Mouse (Mus musculus): Measurements from ENCODE around the gene Anxa4. TPM values are rescaled to one million over a fixed set of nuclear protein-coding genes. Genes with fewer than 3 reads are reported as not detected.

The Anxa4 gene
- polyA plus RNA-seq, 1 experiment from 2014 or later, result 19.7 TPM

DNA sequence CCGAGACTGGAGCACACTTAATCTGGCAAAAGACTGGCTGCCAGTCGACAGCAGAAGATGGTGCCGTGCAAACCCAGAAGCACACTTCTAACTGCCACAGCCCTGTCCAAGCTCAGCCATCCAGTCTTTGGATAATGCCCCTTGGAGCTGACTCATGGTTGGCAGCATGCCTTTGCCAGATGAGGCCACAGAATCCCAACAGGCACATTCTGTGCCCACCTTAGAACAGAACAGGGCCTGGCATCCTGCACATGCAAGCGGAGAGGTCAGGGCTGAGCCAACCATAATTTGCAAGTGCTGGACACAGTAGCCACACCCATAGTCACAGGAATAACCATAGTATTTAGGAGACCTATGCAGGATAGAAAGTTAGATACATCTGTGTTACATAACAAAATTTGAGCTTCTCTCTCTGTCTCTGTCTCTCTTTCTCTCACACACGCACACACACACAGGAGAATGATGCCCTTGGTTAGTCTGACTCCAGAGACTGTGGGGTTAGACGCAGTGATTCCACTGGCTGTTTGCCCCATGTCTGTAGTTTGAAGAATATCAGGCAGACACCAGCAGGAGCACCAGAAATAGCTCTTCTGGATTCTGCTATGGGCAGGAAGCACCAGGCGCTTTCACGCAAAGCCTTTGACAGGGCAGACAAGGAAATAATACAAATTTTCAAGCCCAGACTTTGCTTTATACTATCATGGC is 17.2 kb downstream of the Anxa4 start:
- no peaks in the 10 kb centered on the region for H3K4me1 ChIP-seq
- H3K4me2 ChIP-seq (replicated peaks), result no peak overlapping the region
- H3K27me3 ChIP-seq, result no peaks in the 10 kb centered on the region
- H3K9me3 ChIP-seq, result no peaks in the 10 kb centered on the region
- WGBS, result 89% methylated on average over 8 of the region's 8 CpGs
- H3K36me3 ChIP-seq, result no peaks in the 10 kb centered on the region
- ATAC-seq (ENCODE audit: insufficient number of reproducible peaks, insufficient read depth, low FRiP score, low TSS enrichment), result no peak
- H3K9ac ChIP-seq, result no peak overlapping the region
- H3K27ac ChIP-seq, result no peak overlapping the region
- no peak overlapping the region for H3K4me3 ChIP-seq

GRCm38 (mm10) chr6:86774937-86775336 is 18.4 kb downstream of the Anxa4 start:
- H3K4me2 ChIP-seq (replicated peaks), result no peak overlapping the region
- H3K27me3 ChIP-seq, result no peaks in the 10 kb centered on the region
- H3K27ac ChIP-seq, result no peak overlapping the region
- H3K36me3 ChIP-seq, result no peaks in the 10 kb centered on the region
- H3K4me3 ChIP-seq, result no peak overlapping the region
- no peak for ATAC-seq (ENCODE audit: insufficient number of reproducible peaks, insufficient read depth, low FRiP score, low TSS enrichment)
- no peak overlapping the region for H3K9ac ChIP-seq
- H3K4me1 ChIP-seq, result no peaks in the 10 kb centered on the region
- no peaks in the 10 kb centered on the region for H3K9me3 ChIP-seq
- WGBS, result 78% methylated on average over 6 of the region's 6 CpGs

DNA sequence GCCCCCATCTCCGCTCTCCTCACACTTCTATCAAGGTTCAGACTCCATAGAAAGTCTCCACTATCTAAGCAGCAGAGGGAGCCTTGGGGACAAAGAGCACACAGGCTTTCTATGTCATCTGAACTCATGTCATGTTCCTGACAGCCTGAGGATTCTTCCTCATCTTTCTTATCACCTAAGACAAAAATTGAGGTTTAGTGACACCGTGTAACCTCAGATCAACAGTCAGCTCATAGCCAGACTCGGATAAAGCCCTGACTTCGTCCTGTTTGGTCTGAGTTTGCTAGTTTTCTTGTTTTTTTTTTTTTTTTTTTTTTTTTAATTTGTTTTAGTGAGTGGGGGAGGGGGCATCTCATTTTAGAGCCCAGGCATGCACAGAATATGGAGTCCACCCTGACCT is 19.6 kb downstream of the Anxa4 start:
- WGBS, result 93% methylated on average over 4 of the region's 4 CpGs

DNA sequence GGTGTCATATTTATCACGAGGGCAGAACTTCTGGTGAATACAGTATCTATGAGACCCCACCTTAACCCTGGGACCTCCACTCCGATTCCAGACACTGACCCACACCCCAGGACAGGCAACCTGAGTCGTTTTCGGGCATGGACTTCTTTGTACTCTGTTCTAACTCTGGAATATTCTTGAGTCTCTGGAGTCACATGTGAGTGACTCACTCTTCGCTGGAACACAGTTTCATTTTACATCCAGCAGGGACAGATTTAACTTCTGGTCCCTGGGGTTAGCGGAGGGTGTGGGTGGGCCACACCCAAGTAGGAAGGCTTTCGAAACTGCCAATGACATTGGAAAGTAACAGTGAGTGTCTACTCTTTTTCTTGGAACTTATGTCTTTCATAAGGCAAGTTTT is 20.8 kb downstream of the Anxa4 start:
- Histone ChIP-seq H3K9me3 (no peaks in the 10 kb centered on the region), H3K4me1 (no peaks in the 10 kb centered on the region), H3K4me3 (no peak overlapping the region), H3K27ac (no peak overlapping the region), H3K9ac (no peak overlapping the region), H3K27me3 (no peaks in the 10 kb centered on the region), H3K4me2 (replicated peaks) (no peak overlapping the region), H3K36me3 (no peaks in the 10 kb centered on the region)
- 77% methylated on average over 7 of the region's 7 CpGs for WGBS
- no peak for ATAC-seq (ENCODE audit: insufficient number of reproducible peaks, insufficient read depth, low FRiP score, low TSS enrichment)

More for the DNA sequence above, 19.6 kb downstream of the Anxa4 start:
- H3K36me3 ChIP-seq, result no peaks in the 10 kb centered on the region
- no peaks in the 10 kb centered on the region for H3K4me1 ChIP-seq
- no peaks in the 10 kb centered on the region for H3K9me3 ChIP-seq
- H3K4me3 ChIP-seq, result no peak overlapping the region
- no peak overlapping the region for H3K4me2 ChIP-seq (replicated peaks)
- H3K27me3 ChIP-seq, result no peaks in the 10 kb centered on the region
- no peak overlapping the region for H3K27ac ChIP-seq
- ATAC-seq (ENCODE audit: insufficient number of reproducible peaks, insufficient read depth, low FRiP score, low TSS enrichment), result no peak
- no peak overlapping the region for H3K9ac ChIP-seq

GRCm38 (mm10) chr6:86768938-86769337 is 24.4 kb downstream of the Anxa4 start:
- Histone ChIP-seq H3K9me3 (no peaks in the 10 kb centered on the region), H3K4me1 (no peaks in the 10 kb centered on the region), H3K4me2 (replicated peaks) (no peak overlapping the region), H3K27ac (no peak overlapping the region), H3K36me3 (no peaks in the 10 kb centered on the region), H3K9ac (no peak overlapping the region), H3K4me3 (no peak overlapping the region), H3K27me3 (no peaks in the 10 kb centered on the region)
- no peak for ATAC-seq (ENCODE audit: insufficient number of reproducible peaks, insufficient read depth, low FRiP score, low TSS enrichment)
- 86% methylated on average over 4 of the region's 4 CpGs for WGBS

DNA sequence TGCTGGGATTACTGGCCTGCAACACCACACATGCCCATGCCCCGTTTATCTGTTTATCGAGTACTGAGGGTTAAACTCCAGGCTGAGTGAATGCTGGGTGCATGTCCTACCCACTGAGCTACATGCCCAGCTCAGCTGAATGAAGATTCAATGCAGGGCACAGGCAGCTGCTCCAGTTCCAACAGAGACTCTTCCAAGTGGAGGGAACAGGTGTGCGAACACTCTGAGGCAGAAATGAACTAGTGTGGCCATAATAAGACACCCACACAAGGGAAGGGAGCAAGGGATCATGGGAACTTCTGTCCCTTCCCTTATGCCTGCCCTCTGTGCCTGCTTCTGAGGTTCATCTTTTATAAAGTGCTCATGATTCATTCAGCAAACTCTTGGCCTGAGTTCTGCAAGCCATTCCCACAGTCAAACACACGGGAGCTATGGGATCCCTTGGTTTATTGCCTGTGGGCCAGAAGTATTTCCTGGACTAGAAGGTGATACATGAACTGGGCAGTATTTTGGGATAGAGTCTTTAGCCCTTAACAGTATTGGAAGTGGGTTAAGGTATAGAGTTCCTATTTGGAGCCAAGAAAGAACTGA is 25.1 kb downstream of the Anxa4 start:
- Histone ChIP-seq H3K4me3 (no peak overlapping the region), H3K27me3 (no peaks in the 10 kb centered on the region), H3K4me1 (no peaks in the 10 kb centered on the region), H3K36me3 (no peaks in the 10 kb centered on the region), H3K4me2 (replicated peaks) (no peak overlapping the region), H3K9ac (no peak overlapping the region), H3K27ac (no peak overlapping the region), H3K9me3 (no peaks in the 10 kb centered on the region)
- 86% methylated on average over 4 of the region's 4 CpGs for WGBS
- no peak for ATAC-seq (ENCODE audit: insufficient number of reproducible peaks, insufficient read depth, low FRiP score, low TSS enrichment)

DNA sequence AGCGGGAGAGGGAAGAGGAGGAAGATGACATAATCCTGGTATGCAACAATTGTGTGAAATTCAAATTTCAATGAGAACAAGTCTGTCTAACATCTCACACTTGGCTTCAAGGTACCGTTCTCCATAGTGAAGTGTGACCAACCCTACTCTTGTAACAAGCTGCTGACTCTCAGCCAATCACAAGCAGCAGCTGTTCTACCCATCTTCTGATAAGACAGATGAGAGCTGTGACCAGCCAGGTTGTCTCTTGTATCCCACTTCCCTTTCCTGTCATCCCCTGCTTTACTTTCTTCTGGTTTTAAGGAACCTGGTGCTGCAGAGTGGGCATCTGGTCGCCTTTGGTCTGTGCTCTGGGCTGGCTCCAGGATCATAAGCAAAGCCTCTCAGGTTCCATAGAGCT is 25.9 kb downstream of the Anxa4 start:
- no peaks in the 10 kb centered on the region for H3K27me3 ChIP-seq
- no peak overlapping the region for H3K9ac ChIP-seq
- H3K4me3 ChIP-seq, result no peak overlapping the region
- 78% methylated on average over 3 of the region's 3 CpGs for WGBS
- ATAC-seq (ENCODE audit: insufficient number of reproducible peaks, insufficient read depth, low FRiP score, low TSS enrichment), result no peak
- H3K4me1 ChIP-seq, result no peaks in the 10 kb centered on the region
- H3K9me3 ChIP-seq, result no peaks in the 10 kb centered on the region
- no peak overlapping the region for H3K4me2 ChIP-seq (replicated peaks)
- no peak overlapping the region for H3K27ac ChIP-seq
- H3K36me3 ChIP-seq, result no peaks in the 10 kb centered on the region

GRCm38 (mm10) chr6:86765637-86766059 is 27.7 kb downstream of the Anxa4 start:
- 68% methylated on average over 6 of the region's 6 CpGs for WGBS
- Histone ChIP-seq H3K4me1 (no peaks in the 10 kb centered on the region), H3K4me2 (replicated peaks) (no peak overlapping the region), H3K9ac (no peak overlapping the region), H3K27ac (no peak overlapping the region), H3K27me3 (no peaks in the 10 kb centered on the region), H3K9me3 (no peaks in the 10 kb centered on the region), H3K4me3 (no peak overlapping the region), H3K36me3 (no peaks in the 10 kb centered on the region)
- ATAC-seq (ENCODE audit: insufficient number of reproducible peaks, insufficient read depth, low FRiP score, low TSS enrichment), result no peak

- no peak for ATAC-seq (ENCODE audit: insufficient number of reproducible peaks, insufficient read depth, low FRiP score, low TSS enrichment)
- Histone ChIP-seq H3K27ac (no peak overlapping the region), H3K9me3 (no peaks in the 10 kb centered on the region), H3K4me1 (no peaks in the 10 kb centered on the region), H3K4me2 (replicated peaks) (no peak overlapping the region), H3K27me3 (no peaks in the 10 kb centered on the region), H3K4me3 (no peak overlapping the region), H3K9ac (no peak overlapping the region), H3K36me3 (0 out of 2 replicates have a peak, but pooled peaks cover 3% of the 10 kb centered on the region)
- WGBS, result 83% methylated on average over 10 of the region's 10 CpGs
Observed at GRCm38 (mm10) chr6:86754105-86754863, 39.1 kb downstream of the Anxa4 start.

DNA sequence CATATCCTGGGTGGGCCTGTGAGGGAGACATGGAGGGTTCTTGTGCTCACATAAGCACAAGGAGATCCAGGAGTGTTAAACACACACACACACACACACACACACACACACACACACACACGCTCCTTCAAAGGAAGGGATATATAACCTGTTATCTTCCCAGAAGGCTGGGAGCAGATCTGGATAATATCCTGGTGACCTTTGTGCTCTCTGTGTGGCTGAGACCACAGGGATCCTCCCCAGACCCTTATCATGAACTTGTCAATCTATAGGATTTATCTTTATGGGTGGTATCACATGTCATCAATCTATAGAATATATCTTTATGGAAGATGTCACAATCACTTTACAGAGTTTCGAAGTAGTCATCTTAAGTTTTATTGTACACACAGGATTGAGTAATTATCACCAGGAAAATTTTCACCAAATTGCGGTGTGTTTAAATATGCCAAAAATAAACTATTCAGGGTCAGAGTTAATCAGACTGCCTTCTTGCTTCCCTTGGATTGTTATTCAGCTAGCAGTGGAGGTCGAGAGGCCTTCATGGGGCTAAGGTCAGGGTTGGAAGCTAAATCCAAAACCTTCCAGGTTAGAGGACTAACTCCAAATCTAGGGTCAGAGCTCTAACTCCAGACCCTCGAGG is 40.4 kb downstream of the Anxa4 start:
- Histone ChIP-seq H3K9me3 (no peaks in the 10 kb centered on the region), H3K4me2 (replicated peaks) (no peak overlapping the region), H3K4me1 (no peaks in the 10 kb centered on the region), H3K36me3 (0 out of 2 replicates have a peak, but pooled peaks cover 3% of the 10 kb centered on the region), H3K27me3 (no peaks in the 10 kb centered on the region), H3K4me3 (no peak overlapping the region), H3K9ac (no peak overlapping the region), H3K27ac (no peak overlapping the region)
- ATAC-seq (ENCODE audit: insufficient number of reproducible peaks, insufficient read depth, low FRiP score, low TSS enrichment), result no peak
- 83% methylated on average over 5 of the region's 5 CpGs for WGBS

DNA sequence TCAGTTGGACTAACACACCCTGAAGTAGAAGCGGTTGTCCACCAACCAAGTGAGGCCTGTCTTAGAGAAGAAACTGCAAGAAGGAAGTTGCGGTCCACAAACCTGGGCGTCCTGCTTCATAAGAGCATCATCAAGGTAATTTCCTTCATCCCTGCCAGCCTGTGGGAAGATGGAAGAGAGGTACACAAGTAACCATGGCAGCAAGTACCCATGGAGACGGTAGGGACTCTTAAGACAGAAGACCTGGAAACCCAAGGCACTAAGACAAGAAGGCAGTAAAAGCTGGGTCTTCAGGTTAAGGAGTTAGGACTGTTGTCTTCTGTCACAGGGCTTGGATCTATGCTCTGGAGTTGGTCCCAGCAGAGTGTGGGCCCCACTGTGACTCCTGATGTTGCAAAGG is 42.4 kb downstream of the Anxa4 start:
- 88% methylated on average over 4 of the region's 4 CpGs for WGBS
- no peaks in the 10 kb centered on the region for H3K4me1 ChIP-seq
- ATAC-seq (ENCODE audit: insufficient number of reproducible peaks, insufficient read depth, low FRiP score, low TSS enrichment), result no peak

More for the DNA sequence above, 42.4 kb downstream of the Anxa4 start:
- H3K4me2 ChIP-seq (replicated peaks), result no peak overlapping the region
- no peaks in the 10 kb centered on the region for H3K9me3 ChIP-seq
- no peak overlapping the region for H3K4me3 ChIP-seq
- no peak overlapping the region for H3K9ac ChIP-seq
- no peak overlapping the region for H3K27ac ChIP-seq
- H3K27me3 ChIP-seq, result no peaks in the 10 kb centered on the region
- 0 out of 2 replicates have a peak, but pooled peaks cover 3% of the 10 kb centered on the region for H3K36me3 ChIP-seq

Data from embryonic facial prominence, embryonic 12.5 days (tissue).